Mouse (Mus musculus): ENCODE measurements at regions not wholly inside any gene's neighbourhood (a gene's known extent, or its start where the extent isn't known, plus 50 kb on each side); places are given as distances from the start of the nearest gene placed in this dataset.

- TF ChIP-seq CTCF (IDR thresholded peaks at IDR 0.05; ENCODE audit: borderline replicate concordance, extremely low read depth, insufficient read depth, insufficient read length) (no peak), POLR2A (IDR thresholded peaks at IDR 0.05; ENCODE audit: borderline replicate concordance, extremely low read depth, insufficient read depth, insufficient read length, poor library complexity, severe bottlenecking) (no peak)
Measured at GRCm38 (mm10) chr3:13248789-13249188, 1231.7 kb upstream of the Slc7a12 start.

Data from brain, embryonic 14.5 days (tissue).